Mouse (Mus musculus): ENCODE data around the gene Gnat2.
A peak's percentile ranks its signal among the peaks of the same experiment; 100 is the strongest.

DNA sequence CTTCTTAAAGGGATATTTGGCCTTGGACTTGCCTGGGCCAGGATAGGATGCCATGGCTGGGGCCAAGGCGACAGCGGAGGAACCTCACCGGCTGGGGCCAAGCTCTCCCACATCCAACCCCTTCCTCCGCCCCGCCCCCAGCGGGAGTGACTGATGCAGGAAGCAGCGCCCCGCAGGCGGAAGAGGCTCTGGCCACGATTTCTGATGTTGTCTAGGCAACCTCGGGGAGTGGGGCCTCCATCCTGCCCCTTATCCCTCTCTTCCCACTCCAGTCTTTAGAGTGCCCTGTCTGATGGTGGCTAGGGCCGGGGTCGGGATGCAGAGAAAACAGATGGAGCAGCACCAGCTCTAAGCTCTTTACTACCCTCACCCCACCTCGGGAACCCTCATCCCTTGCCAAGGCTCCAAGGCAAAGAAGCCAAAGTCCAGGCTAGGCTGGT is 7.3 kb upstream of the Gnat2 start:
- TF ChIP-seq POLR2A (IDR thresholded peaks at IDR 0.05; ENCODE audit: borderline replicate concordance, control insufficient read depth, low read depth, low read length) (peak; percentile 58; the same call in 1 of the 2 replicates), CTCF (IDR thresholded peaks at IDR 0.05; ENCODE audit: control insufficient read depth, insufficient read depth, low read length) (no peak)
